Mouse (Mus musculus) kidney, postnatal 36 days (tissue): Measurements from ENCODE around the gene Dtnb.
"Not testable (repeated sequence)": the region's sequence is repeated elsewhere in the genome, so short reads cannot be mapped to it uniquely, and the experiment has no call there.

Source experiments
- DNase-seq, 2 experiments: peaks; one replicate each; pipeline ENCODE4 v3.0.0; 2021 to 2022; ENCODE audit warnings: mixed read lengths in 2 of 2

Dtnb gene

GRCm38 (mm10) chr12:3660985-3661635, 88.9 kb downstream of the Dtnb start:
- DNase-seq = peak; percentile 22 to 43

GRCm38 (mm10) chr12:3662660-3663059, 90.5 kb downstream of the Dtnb start:
- DNase-seq = no peak

- no peak for DNase-seq
These were observed 91.2 kb downstream of the Dtnb start for GRCm38 (mm10) chr12:3663386-3663785.

DNA sequence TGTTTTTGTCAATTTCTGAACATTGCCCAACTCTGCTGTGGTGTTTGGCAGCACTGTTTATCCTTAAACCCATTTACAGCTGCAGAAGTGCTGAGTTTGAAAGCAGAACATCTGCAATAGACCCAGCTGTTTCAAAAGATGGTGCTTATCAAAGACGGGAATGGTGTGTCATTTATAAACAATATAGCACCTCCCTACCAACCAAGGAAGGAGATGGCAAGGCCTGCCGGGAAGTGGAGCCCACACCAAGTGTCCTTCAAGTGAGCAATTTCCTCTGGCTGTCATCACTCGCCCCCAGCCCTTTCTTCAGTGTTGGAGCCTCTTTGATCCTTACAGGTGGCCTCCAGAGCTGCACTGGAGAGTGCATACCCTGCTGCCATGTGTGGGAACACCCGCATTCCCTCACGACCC, 97.8 kb downstream of the Dtnb start:
- DNase-seq = no peak

DNA sequence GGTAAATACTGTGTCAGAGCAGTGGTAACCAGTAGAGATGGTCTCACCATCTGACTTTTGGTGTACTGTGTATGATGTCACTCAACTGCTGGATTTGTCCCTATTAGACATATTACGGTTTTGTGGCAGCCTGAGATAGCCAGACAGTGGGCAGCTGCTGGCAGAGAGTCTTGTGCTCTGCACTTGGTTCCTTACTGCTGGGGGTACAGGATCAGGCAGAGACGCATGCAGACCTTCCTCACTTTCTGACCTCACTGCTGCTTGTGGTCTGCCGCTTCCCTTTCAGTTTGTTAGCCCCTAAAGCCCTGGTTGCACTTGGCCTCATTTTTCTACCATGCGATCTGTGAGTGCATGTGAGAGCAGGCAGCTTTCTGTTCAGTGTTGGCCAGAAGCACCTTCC, 98.9 kb downstream of the Dtnb start:
- no peak for DNase-seq

- DNase-seq = peak in 1 of 2 experiments; percentile 8
These were observed 100.6 kb downstream of the Dtnb start for GRCm38 (mm10) chr12:3672786-3673185.

- DNase-seq = no peak
These were observed 101.7 kb downstream of the Dtnb start for GRCm38 (mm10) chr12:3673886-3674285.

DNA sequence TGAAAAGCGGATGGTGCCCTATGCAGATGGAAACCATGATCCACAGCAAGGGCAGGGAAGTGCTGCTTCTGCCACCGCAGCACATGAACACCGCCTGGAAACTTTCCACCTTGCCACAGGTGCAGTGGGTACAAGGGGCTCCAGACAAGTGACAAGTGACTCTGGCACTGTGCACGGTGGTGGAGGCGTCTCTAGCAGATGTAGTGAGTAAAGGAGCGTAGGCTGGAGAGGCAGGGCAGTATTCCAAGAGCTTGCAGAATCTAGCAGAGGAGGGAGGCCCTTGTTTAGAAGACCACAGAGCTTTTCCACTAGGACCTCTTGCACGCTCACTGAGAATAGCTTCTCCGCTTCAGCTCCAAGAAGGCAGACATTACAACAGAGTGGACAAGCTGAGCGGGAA, 102.7 kb downstream of the Dtnb start:
- DNase-seq = no peak

DNA sequence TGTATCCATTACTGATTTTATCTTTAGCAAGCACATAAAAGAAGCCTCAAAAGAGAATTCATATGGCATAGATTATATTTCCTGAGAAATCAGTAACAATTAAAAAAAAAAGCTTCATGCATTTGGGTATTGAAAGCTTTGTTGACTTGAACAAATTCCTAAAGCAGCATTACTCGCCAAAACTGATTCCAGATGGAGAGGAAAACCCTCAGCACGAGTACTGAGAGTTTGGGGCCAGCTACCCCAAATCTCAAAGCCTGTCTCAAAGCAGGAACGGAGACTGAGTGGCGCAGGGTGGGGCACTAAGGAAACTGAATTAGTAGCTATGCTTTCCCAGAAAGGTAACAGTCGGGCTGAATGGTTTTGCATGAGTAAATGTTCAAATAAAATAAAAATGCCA, 108.5 kb downstream of the Dtnb start:
- DNase-seq = no peak

DNA sequence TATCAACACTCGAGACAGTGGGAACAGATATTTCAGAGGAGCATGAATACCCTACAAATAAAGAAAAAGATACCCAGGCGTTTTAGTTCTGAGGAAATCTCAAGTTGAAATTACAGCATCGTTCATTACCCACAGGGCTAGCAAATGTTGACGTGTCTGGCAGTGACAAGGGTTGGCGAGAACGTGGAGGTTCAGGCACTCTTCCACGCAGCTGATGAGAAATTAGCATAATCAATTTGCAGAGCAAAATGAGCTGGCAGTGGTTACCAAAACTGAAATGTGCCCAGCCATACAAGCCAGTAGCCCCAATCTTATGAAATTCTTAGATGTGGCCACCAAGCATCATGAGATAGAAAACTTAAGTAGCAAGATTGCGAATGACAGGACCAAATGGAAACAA, 110.9 kb downstream of the Dtnb start:
- no peak for DNase-seq

DNA sequence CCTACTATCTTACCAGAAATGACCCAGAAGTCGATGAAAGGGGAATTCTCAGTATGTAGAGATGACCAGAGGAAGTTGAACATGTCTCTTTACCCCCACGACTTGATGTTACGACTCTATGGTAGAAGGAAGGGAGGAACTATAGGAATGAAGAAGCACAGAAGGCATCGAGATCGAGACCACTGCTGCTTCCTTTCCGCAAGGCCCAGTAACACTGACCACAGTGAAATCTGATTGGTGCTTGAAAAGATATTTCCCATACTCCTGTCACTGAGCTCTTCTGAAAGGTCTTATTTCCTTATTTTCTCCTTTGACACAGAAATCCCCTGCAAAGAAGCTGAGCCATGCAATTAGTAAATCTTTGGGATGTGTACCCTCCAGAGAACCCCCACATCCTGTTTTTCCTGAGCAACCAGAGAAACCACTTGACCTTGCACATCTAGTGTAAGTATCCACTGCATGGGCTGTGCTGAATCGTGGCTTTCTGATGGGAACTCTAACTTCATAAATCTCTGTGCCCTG, 114.3 kb downstream of the Dtnb start:
- DNase-seq = no peak

GRCm38 (mm10) chr12:3690926-3691529, 118.8 kb downstream of the Dtnb start:
- not testable (repeated sequence) for DNase-seq

DNA sequence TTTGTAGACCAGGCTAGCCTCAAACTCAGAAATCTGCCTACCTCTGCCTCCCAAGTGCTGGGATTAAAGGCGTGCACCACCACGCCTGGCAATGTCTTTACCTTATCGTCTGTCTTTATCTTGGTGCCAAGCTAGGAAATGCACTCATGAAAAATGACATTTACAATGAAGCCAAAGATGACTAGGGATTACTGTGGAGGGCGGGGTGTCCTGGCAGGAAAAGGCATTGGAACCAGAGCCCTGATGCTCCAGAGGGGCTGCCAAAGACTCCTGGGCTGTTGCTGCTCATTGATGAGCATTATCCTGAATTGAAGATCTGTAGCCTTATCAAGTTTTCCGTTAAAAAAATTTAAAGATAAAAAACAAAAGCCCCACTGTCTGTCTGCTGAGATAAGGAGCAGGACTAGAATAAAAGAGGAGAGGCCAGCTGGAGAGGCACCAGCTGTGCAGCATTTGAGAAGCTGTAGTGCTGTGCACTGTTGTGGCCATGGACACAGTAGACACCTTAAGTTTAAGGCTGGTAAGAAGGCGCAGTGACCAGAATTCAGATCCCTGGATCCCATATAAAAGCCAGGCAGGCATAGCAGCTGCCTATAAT, 120.7 kb downstream of the Dtnb start:
- DNase-seq = no peak

DNA sequence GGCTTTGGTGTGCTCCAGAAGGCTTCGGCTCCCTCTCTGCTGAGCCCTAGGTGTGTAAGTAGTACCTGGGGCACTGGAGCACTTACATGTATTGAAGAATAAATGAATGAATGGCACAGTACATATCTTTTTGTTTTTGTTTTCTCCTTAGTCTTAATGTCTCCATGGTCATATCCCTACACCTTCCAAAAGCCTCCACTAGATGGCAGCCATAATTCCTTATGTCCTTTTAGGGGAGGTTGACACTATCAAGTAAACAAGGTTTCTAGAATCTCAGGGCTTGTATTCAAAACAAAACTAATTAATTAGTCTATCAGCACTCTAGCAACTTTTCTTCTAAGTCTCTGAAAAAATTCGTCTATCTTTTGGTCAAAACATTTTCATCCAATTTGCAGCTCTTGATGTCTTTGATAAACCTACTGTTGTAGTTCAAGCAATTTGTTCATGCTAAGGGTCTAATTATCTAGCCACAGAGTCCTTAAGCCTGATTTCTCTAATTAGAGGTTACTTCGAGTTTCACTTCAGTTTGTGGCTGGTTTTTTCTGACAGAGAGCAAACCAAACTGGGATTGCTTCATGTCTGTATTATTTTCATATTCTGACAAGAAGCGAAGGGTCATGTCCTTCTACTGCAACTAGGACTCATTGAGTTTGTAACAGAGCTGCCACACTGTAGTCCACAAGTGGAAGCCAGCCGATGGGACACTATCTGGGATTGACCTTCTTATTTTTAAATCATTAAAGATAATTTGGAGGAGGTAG, 123.7 kb downstream of the Dtnb start:
- peak; percentile 64 to 72 for DNase-seq

DNA sequence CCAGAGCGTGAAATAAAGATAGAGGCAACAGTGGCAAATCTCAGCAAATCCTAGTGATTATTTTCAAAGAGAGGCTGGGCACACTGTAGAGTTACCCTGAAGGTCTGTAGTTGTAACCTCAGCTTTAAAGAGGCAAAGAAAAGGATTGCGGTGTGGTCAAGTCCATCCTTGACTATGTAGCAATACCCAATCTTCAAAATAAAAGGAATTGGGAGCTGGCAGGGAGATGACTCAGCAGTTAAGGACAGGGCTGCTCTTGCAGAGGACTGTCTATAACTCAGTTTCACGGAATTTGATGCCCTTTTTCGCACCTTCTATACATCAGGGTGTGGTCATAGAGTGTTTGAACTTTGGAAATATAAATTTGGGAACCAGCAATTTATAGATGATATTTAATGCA, 128.3 kb downstream of the Dtnb start:
- DNase-seq = no peak

DNA sequence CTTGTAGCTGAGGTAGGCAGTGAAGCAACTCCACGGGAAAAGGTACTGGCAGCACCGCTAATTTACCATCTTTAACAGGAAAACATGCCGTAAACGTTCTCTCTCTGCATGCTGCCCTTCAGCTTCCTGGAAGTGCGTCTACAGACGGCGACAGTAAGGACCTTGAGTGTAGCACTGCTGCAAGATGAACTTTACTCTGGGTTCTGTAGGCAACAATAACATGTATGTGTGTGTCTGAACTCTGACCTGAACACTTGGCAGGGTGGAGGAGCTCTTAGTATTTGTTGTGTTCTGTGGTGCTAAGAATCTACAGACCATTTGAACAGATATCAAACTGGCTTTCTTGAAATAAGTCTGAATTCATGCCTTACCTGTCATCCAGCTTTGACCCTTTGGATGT, 130.7 kb downstream of the Dtnb start:
- DNase-seq = no peak

- DNase-seq = no peak
These were observed 147.1 kb downstream of the Dtnb start for GRCm38 (mm10) chr12:3719151-3719721.

GRCm38 (mm10) chr12:3720527-3720926, 148.3 kb downstream of the Dtnb start:
- no peak for DNase-seq

DNA sequence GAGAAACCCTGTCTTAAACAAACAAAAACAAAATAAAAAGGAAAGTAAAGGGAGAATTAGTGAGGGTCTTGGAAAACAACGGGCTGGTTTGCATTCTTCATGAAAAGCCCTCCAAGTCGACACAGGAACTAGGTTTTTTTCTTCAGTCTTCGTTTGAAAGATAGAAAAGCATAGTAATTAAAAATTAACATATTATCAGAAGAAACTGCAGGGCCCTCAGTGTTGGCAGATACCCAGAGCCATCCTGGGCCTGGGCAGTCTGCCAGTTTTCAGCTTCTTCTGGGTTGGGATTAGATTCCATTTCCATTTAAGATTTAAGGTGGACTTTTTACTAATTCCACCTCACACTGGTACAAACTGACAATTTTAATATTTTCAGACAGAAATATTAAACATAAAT, 151.6 kb downstream of the Dtnb start:
- DNase-seq = peak; percentile 76 to 83

GRCm38 (mm10) chr12:3724822-3725370, 152.7 kb downstream of the Dtnb start:
- no peak for DNase-seq

GRCm38 (mm10) chr12:3729521-3730075, 157.4 kb downstream of the Dtnb start:
- DNase-seq = no peak

DNA sequence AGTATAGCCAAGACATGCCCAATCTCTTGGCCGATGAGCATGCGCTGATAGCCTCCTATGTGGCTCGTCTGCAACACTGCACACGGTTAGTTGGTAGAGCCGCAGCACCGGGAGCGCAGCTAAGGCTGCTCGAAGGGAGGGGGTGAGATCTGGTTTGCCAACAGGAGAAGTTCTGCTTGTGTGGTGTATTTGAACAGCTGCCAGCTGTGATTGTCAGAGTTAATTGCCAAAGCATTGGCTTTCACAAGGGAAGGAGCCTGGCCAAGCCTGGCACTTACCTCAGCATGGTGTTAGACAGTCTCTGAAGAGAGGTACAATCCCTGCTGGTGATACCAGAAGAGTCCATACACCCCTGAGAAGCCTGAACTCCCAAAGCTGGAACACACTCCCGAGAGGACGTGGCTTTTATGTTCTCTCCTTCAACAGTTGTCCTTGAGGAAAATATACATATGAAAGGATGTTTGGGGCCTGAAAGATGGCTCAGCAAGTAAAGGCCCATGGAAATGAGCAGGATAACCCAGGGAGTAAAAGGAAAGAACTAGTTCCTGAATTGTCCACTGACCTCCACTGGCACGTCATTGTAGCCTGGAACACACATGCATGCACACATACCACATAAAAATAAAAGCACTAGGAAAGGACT, 160.6 kb downstream of the Dtnb start:
- DNase-seq = peak; percentile 12 to 22
